Mouse (Mus musculus) kidney, adult 9 months (tissue): ENCODE results near the gene Lyrm1.

Experiments used
- DNase-seq: peaks from one replicate; pipeline ENCODE4 v3.0.0; 2022

Gene Lyrm1

DNA sequence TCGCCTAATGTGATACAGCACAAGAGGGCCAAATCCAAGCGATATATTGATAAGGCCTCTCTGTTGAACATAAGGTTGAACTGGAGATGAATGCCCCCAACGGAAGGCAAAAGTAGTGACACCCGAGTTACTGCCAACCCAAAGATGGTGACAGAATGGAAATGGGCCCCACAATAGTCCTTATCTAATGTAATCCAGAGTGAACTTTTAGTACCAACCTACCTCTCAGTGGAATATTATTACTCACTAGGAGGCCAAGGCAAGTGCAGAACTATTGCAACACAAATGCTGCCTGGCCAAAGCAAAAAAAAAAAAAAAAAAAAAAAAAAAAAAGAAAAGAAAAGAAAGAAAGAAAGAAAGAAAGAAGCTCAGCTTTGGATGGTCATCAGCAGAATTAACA, 2.9 kb upstream of the Lyrm1 start:
- DNase-seq: no peak

DNA sequence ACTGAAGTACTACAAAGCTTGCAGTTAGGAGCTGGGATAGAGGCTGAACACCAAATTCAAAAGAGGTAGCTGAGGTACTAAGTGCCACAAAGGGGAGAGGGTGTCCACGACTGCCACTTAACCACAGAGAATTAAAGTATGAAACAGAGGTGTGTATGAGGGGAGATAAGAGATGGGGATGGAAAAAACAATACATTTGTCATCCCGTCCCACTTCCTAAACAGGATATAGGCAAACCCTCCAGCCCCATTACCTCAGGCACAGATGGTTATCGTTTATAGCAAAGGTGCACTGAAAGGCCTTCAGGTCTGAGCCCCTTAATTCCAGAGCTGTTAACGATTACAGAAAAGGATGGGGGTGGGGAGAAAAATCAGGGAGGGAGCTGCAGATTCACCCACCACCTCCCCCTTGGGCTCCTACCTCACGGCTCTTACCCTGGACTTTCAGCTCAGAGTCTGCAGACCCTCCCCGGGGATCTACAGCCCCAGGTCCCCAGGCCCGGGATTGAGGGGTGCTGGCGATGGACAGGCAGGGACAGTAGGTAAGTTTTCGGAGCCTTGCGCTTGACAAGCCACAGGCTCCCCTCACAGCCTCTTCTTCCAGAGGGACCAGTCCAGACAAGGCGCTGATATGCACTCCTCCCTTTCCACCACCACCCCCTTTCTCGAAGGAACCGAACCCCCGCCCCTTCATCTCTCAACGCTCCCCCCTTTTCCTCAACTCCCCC, 680 bp upstream of the Lyrm1 start:
- peak; percentile 72 for DNase-seq

DNA sequence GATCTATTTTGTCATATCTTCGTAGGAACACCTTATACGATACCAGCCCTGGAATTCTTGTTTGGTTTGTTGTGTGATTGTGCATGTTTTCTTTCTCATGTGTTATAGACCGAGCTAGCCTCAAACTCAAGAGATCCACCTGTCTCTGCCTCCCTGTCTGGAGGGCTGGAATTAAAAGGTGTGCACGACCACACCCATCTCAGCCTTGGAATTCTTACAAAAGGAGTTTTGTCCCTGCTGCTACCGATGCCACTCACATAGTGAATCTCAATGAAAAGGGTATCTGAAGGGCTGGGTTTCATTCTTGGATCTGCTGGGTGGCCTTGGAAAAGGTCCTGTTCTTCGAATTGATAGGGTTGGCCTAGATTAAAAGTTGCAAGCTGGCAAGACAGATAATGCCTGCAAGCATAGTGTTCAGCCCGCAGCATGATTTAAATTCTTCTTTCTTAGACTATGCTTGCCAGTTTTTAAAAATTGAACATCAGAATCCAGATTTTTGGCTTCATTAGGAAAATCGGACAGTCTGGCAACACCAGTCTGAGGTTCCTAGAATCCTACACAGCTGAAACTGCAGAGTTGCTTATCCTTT, 2.0 kb downstream of the Lyrm1 start:
- DNase-seq: no peak

DNA sequence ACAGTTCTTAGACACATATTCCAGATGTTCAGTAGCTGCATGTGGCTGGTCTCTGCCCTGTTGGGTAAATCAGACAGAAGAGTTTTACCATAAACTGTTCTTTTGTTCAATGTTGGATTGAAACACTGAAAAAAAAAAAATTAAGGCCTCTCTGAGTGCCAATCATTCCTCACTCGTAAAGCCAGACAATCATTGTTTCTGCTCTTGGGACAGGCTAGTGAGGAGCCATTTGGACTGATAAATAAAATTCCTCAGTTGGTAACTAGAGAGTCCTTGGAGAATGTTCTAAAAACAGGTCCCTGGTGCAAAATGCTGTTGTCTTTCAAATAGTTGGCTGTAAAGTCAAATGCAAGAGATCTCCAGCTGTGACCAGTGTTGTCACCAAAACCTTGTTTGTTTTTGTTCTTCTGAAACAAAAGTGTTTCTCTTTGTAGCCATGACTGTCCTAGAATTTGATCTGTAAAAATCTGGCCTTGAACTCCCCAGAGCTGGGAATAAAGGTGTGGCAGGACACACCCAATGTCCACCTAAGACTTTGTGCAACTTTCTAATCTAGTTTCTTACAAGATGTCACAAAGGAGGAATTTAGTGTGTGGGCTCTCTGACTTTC, 2.7 kb downstream of the Lyrm1 start:
- no peak for DNase-seq

DNA sequence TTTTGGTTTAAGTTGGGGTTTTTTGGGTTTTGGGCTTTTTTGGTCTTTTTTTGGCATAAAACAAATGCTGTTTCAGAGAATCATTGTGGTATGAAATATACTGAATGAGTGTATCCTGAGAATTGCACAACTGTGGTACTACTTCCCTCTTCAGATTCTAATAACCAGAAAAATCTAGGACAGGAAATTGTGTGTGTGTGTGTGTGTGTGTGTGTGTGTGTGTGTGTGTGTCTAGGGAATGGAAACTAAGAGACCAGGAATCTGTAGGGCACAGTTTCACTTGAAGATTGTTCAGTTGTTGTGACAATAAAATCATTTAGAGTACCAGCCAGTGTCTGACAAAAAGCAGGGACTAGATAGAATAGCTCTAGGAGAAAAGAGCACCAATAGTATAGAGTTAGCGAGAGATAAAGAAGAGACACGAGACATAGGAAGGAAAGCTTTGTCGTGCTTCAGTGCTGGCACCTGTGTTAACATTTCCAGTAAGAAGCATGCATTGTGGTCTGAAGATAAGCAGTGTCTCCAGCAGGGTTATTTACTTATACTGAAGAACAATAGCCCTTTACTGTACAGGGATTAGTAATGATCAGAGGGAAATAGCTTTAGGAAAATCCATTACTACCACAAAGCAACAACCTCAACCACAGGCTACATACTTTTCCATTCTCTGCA, 3.9 kb downstream of the Lyrm1 start:
- DNase-seq: no peak

DNA sequence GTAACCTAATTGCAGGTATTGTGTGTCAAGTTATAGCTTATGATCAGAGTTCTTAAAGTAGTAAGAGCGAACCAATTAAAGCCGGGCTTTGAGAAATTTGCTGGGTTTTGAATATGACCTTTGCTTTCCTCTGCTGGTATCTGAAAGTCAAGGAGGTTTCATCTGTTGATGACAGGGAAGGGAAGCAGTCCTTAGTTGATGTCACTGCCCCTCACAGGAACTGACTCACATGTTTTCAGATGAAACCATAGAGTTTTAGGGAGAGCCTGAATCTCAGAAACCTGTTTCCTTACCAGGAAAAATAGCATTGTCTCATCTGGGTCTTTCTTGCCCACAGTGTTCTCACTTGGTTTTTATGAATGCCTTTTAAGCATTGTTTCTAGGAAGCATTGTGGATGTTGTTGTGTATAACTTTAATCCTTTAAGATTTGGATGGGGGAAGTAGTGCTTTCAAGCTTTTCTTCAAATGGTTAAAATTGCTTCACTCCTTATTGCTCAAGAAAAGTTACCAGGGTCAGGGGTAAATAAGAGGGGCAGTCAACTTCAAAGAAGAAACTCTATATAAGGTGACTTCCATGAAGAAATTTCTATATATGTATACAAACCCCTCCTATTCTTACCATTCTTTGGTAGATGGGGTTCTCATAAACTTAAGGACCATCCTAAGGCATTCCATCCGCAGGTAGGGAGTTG, 11.0 kb downstream of the Lyrm1 start:
- DNase-seq: no peak

DNA sequence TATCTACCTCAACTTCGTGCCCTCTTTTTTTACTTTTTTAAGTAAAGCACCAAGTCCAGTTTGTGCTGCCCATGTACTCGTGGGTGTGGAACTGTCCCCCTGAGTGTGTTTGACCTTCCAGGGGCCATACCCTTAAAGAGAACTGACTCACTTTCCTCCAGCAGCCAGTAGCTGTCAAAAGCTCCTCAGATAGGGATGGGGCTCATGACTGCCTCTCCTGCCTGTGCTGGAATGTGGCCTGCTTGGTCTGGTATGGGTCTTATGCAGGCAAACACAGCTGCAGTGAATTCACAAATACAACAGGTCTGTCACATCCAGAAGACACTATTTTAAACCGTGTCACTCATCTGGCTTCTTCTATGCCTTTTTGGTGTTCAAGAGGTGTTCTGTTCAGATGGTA, 16.1 kb downstream of the Lyrm1 start:
- DNase-seq: no peak

DNA sequence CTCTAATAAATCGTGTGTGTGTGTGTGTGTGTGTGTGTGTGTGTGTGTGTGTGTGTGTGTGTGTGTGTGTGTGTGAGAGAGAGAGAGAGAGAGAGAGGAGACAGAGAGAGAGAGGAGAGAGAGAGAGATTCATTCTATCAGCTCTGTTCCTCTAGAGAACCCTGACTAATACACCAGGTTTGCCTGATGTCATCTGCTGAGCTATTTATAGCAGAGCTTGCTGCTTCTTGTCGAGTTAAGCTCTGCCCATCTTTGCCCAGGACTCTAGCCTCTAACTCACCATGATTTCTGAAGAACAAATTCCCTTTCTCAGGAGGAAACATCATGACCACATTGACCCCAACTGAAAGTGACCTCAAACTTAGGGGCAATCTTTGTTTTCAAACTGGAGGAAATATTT, 24.8 kb downstream of the Lyrm1 start:
- no peak for DNase-seq

DNA sequence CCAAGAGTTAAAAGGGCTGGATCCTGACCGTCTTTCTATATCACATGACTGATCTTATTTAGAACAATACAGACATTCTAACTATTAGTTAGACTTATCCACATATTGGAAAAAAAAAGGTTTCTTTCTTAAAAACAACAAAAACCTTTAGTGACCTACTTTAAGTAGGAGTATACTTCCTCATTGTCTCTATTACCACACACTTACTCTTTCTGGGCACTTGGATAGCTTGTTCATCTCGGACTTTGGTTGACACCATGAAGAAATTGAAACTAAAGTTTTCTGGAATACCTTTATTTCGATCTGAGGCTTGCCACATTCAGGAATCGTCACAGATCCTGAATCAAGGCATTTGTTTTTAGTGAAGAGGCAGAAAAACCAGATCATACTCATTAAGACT, 25.4 kb downstream of the Lyrm1 start:
- DNase-seq: no peak

DNA sequence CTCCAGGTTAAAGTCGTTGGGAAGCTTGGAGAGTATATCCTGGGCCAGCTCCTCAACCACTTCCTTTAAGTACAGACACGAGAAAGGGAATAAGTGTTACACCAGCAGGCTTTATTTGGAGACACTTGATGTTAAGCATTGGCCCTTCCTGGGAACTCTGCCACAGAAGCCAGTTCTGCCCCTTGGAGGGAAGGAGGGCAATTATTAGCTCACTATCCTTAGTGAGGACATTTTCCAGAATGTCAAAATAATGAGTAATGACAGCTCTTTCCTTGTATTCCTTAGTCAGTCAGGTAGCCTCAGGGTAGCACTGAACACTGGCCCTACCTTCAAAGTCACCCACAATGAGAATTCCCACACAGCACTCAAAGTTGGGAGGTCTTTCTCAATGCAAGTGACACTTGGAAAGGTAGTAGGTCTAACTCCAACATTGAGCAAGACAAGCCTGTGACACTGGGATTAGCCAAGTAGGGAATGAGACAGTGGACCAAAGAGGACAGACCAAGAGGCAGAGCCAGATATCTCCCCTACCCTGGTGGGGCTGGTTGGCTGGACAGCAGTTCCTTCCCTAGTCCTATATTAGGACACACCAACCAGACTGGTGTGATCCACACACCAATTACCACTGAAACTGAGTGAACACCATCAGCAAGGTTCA, 33.3 kb downstream of the Lyrm1 start:
- DNase-seq: peak; percentile 17

DNA sequence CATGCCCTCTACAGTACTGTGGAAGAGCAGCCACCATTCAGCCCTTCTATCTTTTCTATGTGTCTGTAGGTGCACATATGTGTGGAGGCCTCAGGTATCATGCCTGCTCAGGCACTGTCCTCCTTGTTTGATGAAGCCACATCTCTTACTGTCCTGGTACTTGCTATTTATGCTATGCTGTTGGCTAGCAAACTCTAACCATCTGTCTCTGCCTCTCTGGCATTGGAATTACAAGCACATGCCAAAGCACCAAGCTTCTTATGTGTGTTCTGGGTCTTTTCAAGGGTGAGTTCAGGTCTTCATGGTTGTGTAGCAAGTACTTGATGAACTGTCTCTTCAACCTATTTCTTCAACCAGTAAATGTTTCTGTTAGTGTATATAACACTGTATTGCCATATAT, 40.7 kb downstream of the Lyrm1 start:
- no peak for DNase-seq

DNA sequence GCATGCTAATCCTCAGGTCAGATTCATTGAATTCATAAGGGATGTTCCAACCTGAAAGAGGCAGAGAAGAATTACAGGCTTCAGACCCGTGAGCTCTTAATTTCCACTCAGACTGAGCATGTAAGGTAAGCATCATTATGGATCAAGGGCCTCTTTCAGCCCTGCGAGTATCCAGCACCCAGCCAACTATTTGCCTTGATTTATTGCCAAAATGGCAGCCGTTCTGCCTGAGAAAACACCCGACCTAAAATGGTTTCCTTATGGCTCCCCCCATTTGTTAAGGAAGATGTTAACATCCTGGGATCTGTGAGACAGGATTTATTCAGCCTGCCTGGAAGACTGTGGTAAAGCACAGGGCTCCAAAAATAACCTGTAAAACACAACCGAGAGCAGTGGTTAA, 41.4 kb downstream of the Lyrm1 start:
- no peak for DNase-seq

DNA sequence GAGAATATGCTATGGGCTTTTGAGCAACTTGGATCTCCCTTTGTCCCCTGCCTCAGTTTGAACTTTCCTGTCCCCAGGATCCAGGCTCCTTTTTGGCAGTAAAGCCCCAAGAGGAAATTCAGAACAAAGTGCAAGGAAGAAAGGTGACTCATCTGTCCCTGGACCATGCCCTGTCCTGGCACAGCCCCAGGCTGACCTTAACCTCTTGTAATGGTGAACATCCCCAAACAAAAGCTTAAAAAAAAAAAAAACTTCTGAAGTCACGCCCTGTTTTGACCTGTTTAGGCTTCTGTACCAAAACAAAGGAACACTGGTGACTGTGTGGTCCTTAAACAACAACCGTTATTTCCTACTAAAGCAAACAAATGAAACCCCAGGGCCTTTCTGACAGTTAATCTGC, 45.9 kb downstream of the Lyrm1 start:
- DNase-seq: peak; percentile 91

DNA sequence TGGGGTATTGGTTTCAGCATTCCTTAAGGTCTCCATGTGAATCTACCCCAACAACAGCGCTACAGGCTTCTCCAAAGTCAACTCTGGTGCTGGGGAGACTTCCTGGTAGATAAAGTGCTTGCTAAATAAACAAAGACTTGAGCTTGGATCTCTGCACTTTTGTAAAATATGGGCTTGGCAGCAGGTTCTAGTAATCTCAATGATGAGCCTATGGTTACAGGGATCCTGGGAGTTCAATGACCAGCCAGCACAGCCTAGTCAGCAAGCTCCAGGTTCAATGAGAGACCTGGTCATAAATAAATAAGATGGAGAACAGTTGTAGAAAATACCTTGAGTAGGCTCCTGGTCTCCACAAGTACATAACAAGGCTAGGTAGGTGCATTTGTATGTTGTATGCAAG, 58.4 kb downstream of the Lyrm1 start:
- no peak for DNase-seq

DNA sequence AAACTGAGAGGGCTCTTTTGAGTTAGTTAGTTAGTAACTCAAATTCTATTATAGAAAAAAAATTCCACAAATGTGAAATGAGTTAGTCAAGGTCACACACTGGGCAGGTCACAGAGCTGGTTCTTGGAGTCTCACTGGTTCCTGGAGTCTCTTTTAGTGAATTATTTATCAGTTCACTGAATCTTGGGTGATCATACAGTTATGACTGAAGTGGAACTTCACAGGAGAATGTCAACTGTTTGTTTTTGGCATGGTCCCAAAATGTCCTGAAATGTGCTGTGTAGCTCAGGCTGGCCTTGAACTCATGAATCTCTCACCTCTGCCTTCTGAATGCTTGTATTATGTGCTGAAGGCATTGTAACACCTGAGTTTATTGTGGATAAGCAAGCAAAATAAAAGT, 61.8 kb downstream of the Lyrm1 start:
- peak; percentile 66 for DNase-seq

DNA sequence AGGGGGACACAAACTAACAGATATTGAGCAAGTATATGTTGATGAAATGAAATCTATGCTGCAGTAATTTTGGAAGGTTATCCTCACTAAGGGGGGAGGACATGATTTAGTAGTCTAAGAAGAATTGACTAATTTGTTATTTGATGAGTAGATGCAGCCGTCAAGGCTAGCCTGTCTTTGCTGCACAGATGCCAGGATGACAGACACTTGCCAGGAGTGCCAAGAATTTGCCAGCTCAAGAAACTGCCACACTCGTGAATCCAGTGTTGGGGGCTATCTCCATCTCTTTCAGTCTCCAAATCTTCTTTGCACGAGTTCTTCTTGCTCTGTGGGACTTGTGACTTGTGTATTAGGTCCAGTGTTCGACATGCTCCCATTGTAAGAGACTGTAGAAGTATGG, 63.4 kb downstream of the Lyrm1 start:
- DNase-seq: no peak

DNA sequence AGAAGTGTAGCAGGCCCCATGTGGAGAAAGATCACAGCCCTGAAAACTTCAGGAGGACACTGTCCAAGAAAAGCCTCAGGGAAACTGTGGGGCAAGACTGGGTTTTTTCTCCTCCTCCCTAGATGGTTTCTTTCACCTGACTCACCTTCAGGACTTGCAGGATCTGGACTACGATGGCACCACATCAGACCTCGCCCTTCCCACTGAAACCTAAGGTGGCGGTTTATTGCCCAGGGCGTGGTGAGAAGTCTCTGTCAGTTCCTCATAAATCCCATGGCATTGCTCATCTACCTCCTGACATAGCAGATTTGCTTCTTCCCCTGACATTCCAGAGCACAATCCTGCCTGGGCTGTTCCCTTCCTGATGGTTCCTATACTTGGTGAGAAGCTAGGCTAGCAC, 63.8 kb downstream of the Lyrm1 start:
- no peak for DNase-seq

DNA sequence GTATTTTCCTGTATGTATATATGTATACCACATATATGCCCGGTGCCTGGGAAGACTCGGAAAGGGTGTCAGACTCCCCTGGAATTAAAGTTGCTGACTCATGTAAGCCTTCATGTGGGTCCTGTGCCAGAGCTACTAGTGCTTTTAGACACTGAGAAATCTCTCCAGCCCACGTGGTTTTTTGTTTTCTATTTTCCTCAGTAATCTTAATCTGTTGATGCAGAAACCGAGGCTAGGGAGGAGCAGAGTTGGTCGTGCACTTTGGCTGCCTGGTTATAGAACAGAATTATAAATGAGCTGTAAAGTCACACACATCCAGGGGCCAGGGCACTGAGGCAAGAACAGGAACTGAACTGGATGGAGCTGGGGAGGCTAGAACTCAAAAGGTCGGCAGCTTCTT, 64.3 kb downstream of the Lyrm1 start:
- peak; percentile 88 for DNase-seq

DNA sequence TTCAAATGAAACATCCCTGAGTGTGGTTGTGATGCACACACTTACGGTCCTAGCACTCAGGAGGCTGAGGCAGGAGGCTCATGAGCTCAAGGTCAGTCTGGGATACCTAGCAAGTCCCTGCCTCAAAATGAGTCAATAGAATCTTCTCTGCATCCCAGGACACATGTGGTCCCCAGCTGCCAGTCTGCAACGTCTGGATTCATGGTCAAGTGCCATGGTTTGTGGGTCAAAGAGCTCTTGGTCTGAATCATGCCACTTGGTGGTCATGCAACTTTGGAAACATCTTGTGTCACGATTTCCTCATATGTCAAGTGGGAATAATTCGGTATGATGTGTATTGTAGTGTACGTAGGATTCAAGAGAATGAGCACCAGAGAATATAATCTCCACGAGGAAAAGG, 64.9 kb downstream of the Lyrm1 start:
- DNase-seq: no peak

DNA sequence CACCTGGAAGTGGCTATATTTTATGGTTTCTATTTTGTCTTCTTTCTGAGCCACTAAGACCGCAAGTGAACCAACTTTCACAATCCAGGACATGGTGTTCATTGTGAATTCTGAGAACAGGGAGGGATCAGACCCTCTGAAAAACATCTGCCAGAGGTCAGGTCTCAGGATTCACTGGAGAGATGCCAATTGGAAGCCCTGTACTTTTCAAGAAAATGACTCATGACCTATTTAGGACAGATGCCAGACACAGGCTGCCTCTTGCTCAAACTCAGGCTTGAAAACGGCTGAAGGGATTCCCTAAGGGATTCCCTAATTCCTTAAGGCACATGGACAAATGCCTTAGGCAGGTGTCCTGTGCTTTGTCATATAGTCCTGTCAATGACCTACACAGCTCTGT, 65.4 kb downstream of the Lyrm1 start:
- peak; percentile 93 for DNase-seq

DNA sequence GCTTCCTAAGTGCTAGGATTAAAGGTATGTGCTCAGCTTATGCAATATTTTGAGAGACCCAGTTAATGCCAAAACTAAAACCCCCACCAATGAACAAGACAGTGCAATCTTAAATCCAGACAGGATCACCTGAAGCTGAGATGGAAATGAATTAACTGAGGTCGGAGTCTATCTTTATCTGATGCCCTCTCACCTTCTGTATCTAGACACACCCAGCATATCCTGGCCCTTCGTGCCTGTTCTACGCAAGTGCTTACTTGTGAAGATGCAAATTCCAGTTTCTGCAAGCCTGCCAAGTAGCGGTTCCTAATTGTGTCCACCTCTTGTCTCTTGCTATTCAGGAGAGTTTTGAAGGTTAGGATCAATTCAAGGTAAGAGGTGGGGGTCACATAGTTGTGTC, 69.5 kb downstream of the Lyrm1 start:
- no peak for DNase-seq

DNA sequence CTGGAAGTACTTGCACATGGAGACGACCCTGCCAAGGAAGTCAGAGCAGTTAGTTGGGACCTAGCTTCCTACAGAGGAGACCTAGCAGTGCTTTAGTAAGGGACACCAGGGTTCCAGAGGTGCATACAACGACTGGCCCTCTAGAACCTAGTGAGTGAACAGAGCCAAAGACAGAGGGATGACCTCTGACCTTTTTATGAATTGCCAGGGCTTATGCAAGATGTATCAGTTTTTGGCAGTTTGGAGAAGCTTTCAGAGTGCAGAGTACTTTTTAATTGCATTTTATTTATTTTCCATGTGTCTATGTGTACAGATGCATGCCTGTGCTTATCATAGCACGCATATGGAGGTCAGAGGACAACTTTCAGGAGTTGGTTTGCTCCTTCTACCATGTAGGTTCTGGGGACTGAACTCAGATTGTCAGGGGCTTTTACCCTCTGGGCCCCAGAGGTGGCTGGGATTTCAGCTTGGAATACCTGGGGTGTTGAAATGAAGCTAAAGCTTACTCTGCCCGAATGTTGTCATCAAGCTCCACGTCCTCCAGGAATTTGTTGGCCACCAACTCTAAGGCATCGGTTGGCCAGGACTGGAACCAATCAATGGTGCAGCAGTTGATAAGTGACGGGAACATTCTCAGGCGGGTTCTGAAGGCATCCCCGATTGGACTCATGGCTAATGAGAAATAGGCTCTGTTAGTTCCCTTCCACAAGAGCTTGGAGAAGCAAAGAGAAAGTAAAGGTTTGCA, 70.2 kb downstream of the Lyrm1 start:
- no peak for DNase-seq
